Comparison of ENCODE assay signal across 8 mouse cellular contexts in genomic region chr10:61680015-61680913, GRCm38 (mm10). TPM values are rescaled to one million over a fixed set of nuclear protein-coding genes. Genes with fewer than 3 reads are reported as not detected.
DNase-seq lines count a peak whose midpoint lies in the region; ATAC-seq and TF ChIP-seq lines count a peak whose summit lies in the region.

Sar1a (plus strand) TSS chr10:61680299.

- 4% methylated on average over 77 of the region's 84 CpGs for WGBS in forebrain, postnatal 0 days
- WGBS in lung, embryonic 15.5 days: under 1% methylated on average over 83 of the region's 84 CpGs

- peaks cover 23% of the 10 kb centered on the region for H3K36me3 ChIP-seq in G1E (replicated peaks)
- peaks cover 12% of the 10 kb centered on the region for H3K36me3 ChIP-seq in forebrain, postnatal 0 days (ENCODE audit: insufficient read depth)
- peaks cover 17% of the 10 kb centered on the region for H3K36me3 ChIP-seq in lung, embryonic 15.5 days

- DNase-seq in G1E (ENCODE audit: low spot score): peak; percentile 65
- peak; percentile 98 to 99 for DNase-seq in cerebellum, adult 18-20 months
- DNase-seq in forebrain, postnatal 0 days: peak; percentile 99
- peak; percentile 98 for DNase-seq in heart, postnatal 4 days
- DNase-seq in layer of hippocampus, adult 8-10 months (ENCODE audit: low spot score in 2 of 2): peak; percentile 97 to 98
- peak; percentile 97 for DNase-seq in ovary, adult 18-20 months (ENCODE audit: low spot score)
- DNase-seq in thymus, postnatal 0 days (ENCODE audit: low spot score): peak; percentile 98

- H3K9me3 ChIP-seq in G1E (replicated peaks): no peaks in the 10 kb centered on the region
- no peaks in the 10 kb centered on the region for H3K9me3 ChIP-seq in forebrain, postnatal 0 days (ENCODE audit: low read length)
- H3K9me3 ChIP-seq in lung, embryonic 15.5 days: no peaks in the 10 kb centered on the region

- peak within 1 kb of the TSS; percentile 86 for H3K27ac ChIP-seq in forebrain, postnatal 0 days (ENCODE audit: low read depth, low read length)
- peak within 1 kb of the TSS; percentile 89 for H3K27ac ChIP-seq in lung, embryonic 15.5 days

- H3K4me3 ChIP-seq in G1E (ENCODE audit: low read depth, low read length): peak within 1 kb of the TSS; percentile 78
- H3K4me3 ChIP-seq in forebrain, postnatal 0 days (ENCODE audit: low read depth, low read length): peak within 1 kb of the TSS; percentile 97
- peak within 1 kb of the TSS; percentile 86 for H3K4me3 ChIP-seq in lung, embryonic 15.5 days

- peaks cover 14% of the 10 kb centered on the region; the same call in 1 of the 2 replicates for H3K4me1 ChIP-seq in G1E (ENCODE audit: insufficient read depth, low read depth, low read length)
- peaks cover 7% of the 10 kb centered on the region; the same call in 1 of the 2 replicates for H3K4me1 ChIP-seq in forebrain, postnatal 0 days (ENCODE audit: insufficient read depth)
- peaks cover 12% of the 10 kb centered on the region for H3K4me1 ChIP-seq in lung, embryonic 15.5 days

- H3K4me2 ChIP-seq in forebrain, postnatal 0 days (ENCODE audit: low read depth): peak within 1 kb of the TSS; percentile 74
- peak within 1 kb of the TSS; percentile 78 for H3K4me2 ChIP-seq in lung, embryonic 15.5 days

- no peak for TF ChIP-seq CTCF in G1E (IDR thresholded peaks at IDR 0.05; ENCODE audit: low read depth, low read length)
- no peak for TF ChIP-seq CTCF in forebrain, postnatal 0 days (IDR thresholded peaks at IDR 0.05; ENCODE audit: low read depth)

- H3K27me3 ChIP-seq in G1E (ENCODE audit: insufficient read depth, low read length): no peaks in the 10 kb centered on the region
- no peaks in the 10 kb centered on the region for H3K27me3 ChIP-seq in forebrain, postnatal 0 days (ENCODE audit: insufficient read depth, low read length)
- no peaks in the 10 kb centered on the region for H3K27me3 ChIP-seq in lung, embryonic 15.5 days

- peak; percentile 99 for ATAC-seq in G1E (ENCODE audit: extremely low read depth, insufficient number of reproducible peaks, low FRiP score, poor library complexity, severe bottlenecking)
- ATAC-seq in forebrain, postnatal 0 days: peak; percentile 100
- peak; percentile 100 for ATAC-seq in lung, embryonic 15.5 days (ENCODE audit: borderline replicate concordance, extremely low read depth, low FRiP score, low TSS enrichment)

- H3K9ac ChIP-seq in forebrain, postnatal 0 days: peak within 1 kb of the TSS; percentile 92
- peak within 1 kb of the TSS; percentile 84 for H3K9ac ChIP-seq in lung, embryonic 15.5 days

RNA-seq across cellular contexts. Expression of gene Sar1a, which starts in this region (rescaled TPM):
- total RNA-seq in G1E (2014; fragmentation: Nextera tagmentation) (60.0 and 85.1 TPM in 2 replicates), G1E (2017) (72.4 and 83.0 TPM in 2 replicates)
- polyA plus RNA-seq in G1E (2012): 30.8 and 31.6 TPM in 2 replicates
- 188 and 221 TPM in 2 replicates for total RNA-seq in forebrain, postnatal 0 days (2014; rRNA removed)
- polyA plus RNA-seq in forebrain, postnatal 0 days (2015; fragmentation: Nextera tagmentation; extraction: Ambion mirVana): 208 and 213 TPM in 2 replicates
- total RNA-seq in heart, postnatal 4 days (2021): 100 to 1,000 TPM; 151 to 153 TPM
- total RNA-seq in layer of hippocampus, adult 8-10 months (2022): 100 to 1,000 TPM; 118 to 126 (median 121) TPM
- polyA plus RNA-seq in lung, embryonic 15.5 days (2015; fragmentation: Nextera tagmentation; extraction: Ambion mirVana): 242 and 243 TPM in 2 replicates
- polyA plus RNA-seq in thymus, postnatal 0 days (2015; fragmentation: Nextera tagmentation; extraction: Ambion mirVana): 154 and 163 TPM in 2 replicates

Comparison
In these comparisons a context has a peak if more than half of its experiments do, and no peak if none do; other contexts are left out.
1. Peak in every context shown above with its lines: DNase-seq, ATAC-seq, H3K4me3 ChIP-seq and H3K27ac ChIP-seq.